Mouse (Mus musculus) thymus, adult 2 months (tissue): ENCODE results near the gene Snapin. TPM values are rescaled to one million over a fixed set of nuclear protein-coding genes. Genes with fewer than 3 reads are reported as not detected.
A peak's percentile ranks its signal among the peaks of the same experiment; 100 is the strongest.

Experiments used
- DNase-seq: peaks from one replicate; pipeline ENCODE4 v3.0.0; 2021
- H3K27ac ChIP-seq: fragments of 200-500 bp; 2 replicates; pipeline ENCODE4 v1.5.1; 2012; ENCODE audit warnings: low read length, control low read depth; ENCODE audit not compliant: control insufficient read depth, insufficient read depth
- H3K27me3 ChIP-seq: fragments of 200-500 bp; 2 replicates; pipeline ENCODE4 v1.6.1; 2012; ENCODE audit warnings: mild to moderate bottlenecking, low read length, moderate library complexity, mixed read lengths; ENCODE audit not compliant: control insufficient read depth, insufficient read depth
- H3K36me3 ChIP-seq: fragments of 200-500 bp; 2 replicates; pipeline ENCODE4 v1.6.1; 2012; ENCODE audit warnings: mild to moderate bottlenecking, low read length, moderate library complexity; ENCODE audit not compliant: control insufficient read depth, insufficient read depth
- H3K4me1 ChIP-seq: fragments of 200-500 bp; replicated peaks from 2 replicates; pipeline ENCODE4 v1.6.1; 2012; ENCODE audit warnings: low read length; ENCODE audit not compliant: control insufficient read depth, insufficient read depth
- H3K4me3 ChIP-seq: fragments of 200-500 bp; 2 replicates; pipeline ENCODE4 v1.5.1; 2012; ENCODE audit warnings: mild to moderate bottlenecking, low read length, control low read depth, moderate library complexity; ENCODE audit not compliant: control insufficient read depth, insufficient read depth
- CTCF ChIP-seq: fragments of 200-500 bp; IDR thresholded peaks from 2 replicates; pipeline ENCODE4 v1.5.1; 2012; ENCODE audit warnings: mild to moderate bottlenecking, control low read depth, low read length, moderate library complexity, borderline replicate concordance; ENCODE audit not compliant: control insufficient read depth, poor library complexity, insufficient read depth; ENCODE audit errors: extremely low read depth
- POLR2A ChIP-seq: fragments of 200-500 bp; IDR thresholded peaks from 2 replicates; pipeline ENCODE4 v1.6.1; 2012; ENCODE audit warnings: mild to moderate bottlenecking, low read length, control low read depth, moderate library complexity; ENCODE audit not compliant: control insufficient read depth, poor library complexity, insufficient read depth; ENCODE audit errors: extremely low read depth
- WGBS: fragments of 180-500 bp; shearing (Covaris S2); methylation state at CpG from one replicate; pipeline ENCODE4 v1.1.7; 2018; 5-methylcytosine and 5-hydroxymethylcytosine counted together
- polyA plus RNA-seq: library from polyadenylated mRNA; depleted of rRNA; stranded (reverse); fragments of >200 nt; gene quantifications from 2 replicates; pipeline ENCODE4 v1.2.3, GENCODE M21; 2012

The Snapin gene
- polyA plus RNA-seq, 1 experiment: 27.8 TPM

DNA sequence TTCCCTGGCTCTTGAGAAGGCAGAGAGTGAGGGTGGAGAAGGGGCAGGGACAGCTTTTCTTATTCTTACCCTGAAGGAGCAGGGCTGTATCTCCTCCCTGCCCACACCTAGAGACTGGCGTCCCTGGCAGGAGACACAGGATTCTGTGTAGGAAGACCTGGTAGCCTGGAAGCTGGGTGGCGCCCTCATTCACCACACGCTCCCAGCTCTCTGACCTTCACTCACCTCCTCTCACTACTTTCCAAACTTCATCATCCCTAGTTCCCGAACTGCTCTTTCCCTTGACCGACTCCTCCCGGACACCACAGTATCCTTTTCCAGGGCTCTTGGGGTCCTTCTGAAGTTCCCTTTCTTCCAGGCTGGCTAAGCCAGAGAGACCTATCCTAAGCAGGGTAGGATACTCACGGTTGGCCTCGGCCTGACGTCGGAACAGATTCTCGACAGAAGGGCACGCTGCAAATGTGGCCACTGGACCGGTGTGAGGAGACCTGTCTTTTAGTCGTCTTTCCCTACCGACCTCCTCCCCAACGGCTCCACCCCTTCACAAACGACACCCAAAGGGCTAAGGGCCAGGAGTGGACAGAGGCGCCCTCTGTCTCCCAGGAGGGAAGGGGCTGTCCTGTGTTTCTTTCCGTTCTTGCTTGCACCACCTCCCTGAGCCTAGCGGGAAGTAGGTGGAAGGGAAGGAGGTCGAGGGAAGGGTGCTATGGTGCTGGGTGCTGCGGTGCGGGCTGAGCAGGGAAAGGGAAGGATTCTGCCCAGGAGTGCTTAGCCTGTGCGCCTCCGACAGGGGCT lies 23.2 kb upstream of the Snapin start, which contains the start of the genes S100a1 and S100a13:
TSS of gene S100a1 (minus strand) at position 597 of the 795 bp plus-strand sequence.
TSS of gene S100a13 (plus strand) at position 640 of the 795 bp plus-strand sequence.
- WGBS: 13% methylated on average over 24 of the region's 25 CpGs
- DNase-seq: peak; percentile 28

DNA sequence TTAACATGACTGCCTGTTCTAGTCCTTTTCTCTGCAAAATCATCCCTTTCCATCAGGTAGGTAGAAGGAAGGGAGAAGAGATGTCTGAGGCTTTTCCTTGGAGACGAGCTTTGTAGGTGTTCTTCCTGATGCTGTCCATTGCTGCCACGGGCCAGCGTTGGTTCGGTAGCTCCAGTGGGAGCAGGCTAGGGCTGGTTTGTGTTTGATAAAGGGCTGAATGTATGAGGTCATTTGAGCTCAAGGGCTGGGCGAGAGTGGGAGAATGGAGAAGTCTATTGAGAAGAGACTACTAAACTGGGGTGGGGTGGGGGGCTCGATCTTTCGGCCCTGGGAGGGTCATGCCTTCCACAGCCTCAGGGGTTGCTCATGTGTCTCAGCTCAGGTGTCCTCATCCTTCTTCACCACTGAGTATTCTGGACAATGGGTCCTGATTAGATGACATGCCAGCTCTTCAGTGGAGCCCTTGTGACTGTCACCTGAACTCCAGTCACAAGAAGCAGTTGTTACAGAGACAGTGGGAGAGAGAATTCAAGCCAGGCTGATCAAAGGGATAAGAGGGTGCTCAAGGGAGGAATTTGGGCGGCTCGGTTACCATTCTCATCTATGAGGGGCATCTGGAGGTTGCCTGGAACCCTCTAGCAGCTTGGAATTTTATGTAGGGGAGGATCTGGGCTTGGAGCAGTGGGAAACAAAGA lies 22.3 kb upstream of the Snapin start:
- no peak overlapping the region for H3K27ac ChIP-seq

More for the DNA sequence above, 23.2 kb upstream of the Snapin start, which contains the start of the genes S100a1 and S100a13:
- Histone ChIP-seq H3K27ac (no peak within 1 kb of the TSS), H3K4me3 (peak within 1 kb of the TSS; percentile 90), H3K4me1 (peaks cover 17% of the 10 kb centered on the region), H3K36me3 (no peaks in the 10 kb centered on the region), H3K27me3 (no peaks in the 10 kb centered on the region)
- no peak for TF ChIP-seq CTCF
- TF ChIP-seq POLR2A: no peak

DNA sequence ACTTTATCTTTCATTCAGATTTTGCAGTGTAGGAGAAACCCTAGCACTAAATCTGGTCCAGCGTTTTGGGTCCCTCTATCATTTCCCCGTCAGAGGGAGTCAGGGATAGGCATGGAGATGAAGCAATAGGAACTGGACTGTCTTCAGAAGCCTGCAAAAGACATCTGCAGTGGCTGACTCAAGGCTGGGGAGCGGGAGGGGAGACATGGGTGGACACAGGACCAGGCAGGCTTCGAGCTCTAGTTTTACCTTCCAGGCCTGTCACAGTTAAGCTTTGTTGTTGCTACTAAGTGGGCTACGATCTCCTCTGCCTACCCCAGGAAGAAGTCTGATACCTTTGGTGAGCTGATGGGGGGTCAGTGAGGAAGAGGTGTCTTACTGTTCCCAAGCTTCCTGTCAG lies 21.4 kb upstream of the Snapin start:
- Histone ChIP-seq H3K27me3 (no peaks in the 10 kb centered on the region), H3K36me3 (peaks cover 1% of the 10 kb centered on the region; the same call in 1 of the 2 replicates), H3K4me3 (no peak overlapping the region), H3K4me1 (peaks cover 17% of the 10 kb centered on the region), H3K27ac (no peak overlapping the region)
- TF ChIP-seq CTCF (no peak), POLR2A (no peak)
- DNase-seq: no peak
- 97% methylated on average over 5 of the region's 5 CpGs for WGBS

More for the DNA sequence above, 22.3 kb upstream of the Snapin start:
- WGBS: 96% methylated on average over 9 of the region's 9 CpGs
- Histone ChIP-seq H3K4me3 (no peak overlapping the region), H3K4me1 (peaks cover 17% of the 10 kb centered on the region), H3K36me3 (no peaks in the 10 kb centered on the region), H3K27me3 (no peaks in the 10 kb centered on the region)
- no peak for TF ChIP-seq POLR2A
- no peak for TF ChIP-seq CTCF
- DNase-seq: no peak

DNA sequence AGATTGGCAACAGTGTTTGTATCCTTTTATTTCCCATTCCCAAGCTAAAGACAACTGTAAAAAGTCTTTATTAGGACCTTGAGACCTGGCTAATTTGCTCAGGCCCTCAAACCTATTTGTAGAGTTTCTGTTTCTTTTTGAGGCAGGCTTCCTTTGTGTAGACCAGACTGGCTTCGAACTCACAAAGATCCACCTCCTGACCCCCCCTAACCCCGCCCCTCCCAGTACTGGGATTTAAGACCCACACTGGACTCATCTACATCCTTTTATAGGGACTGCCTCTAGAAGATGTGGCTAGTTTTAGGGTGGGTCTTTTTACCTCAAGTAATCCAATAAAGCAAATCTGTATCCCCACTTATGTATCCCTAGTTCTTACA lies 18.9 kb upstream of the Snapin start:
- peaks cover 8% of the 10 kb centered on the region; the same call in 1 of the 2 replicates for H3K4me1 ChIP-seq
- TF ChIP-seq CTCF (no peak), POLR2A (no peak)
- DNase-seq: no peak
- no peak overlapping the region for H3K4me3 ChIP-seq
- H3K27me3 ChIP-seq: no peaks in the 10 kb centered on the region
- peaks cover 23% of the 10 kb centered on the region for H3K36me3 ChIP-seq
- 24% methylated on average over 2 of the region's 2 CpGs for whole genome bisulfite sequencing
- no peak overlapping the region for H3K27ac ChIP-seq

DNA sequence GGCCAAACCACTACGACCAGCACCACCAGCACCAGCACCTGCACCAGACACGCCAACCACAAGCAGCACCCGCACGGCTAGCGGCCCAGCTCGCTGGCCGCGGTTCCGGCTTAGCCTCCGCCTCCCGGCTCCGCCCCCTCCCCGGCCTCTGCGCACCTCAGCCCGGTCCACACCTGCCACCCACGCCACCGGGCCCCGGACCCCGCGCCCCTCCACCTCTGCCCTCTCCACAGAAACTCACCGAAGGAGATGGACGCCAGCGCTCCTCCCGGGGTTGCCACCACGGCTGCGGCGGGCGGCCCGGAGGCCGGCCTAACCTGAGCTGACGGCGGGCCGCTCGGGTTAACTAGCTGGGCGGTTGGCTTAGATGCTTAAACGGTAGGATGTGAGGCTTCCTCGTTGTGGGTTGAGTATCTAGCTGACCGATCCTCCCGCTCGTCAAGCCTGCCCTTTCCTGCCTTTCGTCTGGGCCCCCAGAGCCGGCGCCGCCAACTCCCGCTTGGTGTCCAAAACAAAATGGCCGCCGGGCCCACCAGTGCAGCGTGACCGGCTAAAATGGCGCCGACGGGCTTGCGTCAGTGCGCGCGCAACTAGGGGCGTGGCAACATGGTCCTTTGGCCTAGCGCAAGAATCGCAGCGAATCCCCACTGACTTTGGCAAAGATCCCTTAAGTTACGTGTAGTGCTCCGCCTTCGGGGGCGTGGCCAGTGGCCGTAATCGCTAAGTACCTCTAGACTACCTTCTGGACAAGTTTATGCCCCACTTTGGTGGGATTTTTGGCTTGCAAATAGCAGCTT lies 18.3 kb upstream of the Snapin start, which contains the start of gene Chtop:
TSS of gene Chtop (minus strand) at position 549 of the 797 bp plus-strand sequence.
- H3K27ac ChIP-seq: peak within 1 kb of the TSS; percentile 19; the same call in 1 of the 2 replicates
- no peaks in the 10 kb centered on the region for H3K27me3 ChIP-seq
- H3K36me3 ChIP-seq: peaks cover 29% of the 10 kb centered on the region
- DNase-seq: peak; percentile 99
- H3K4me3 ChIP-seq: peak within 1 kb of the TSS; percentile 95
- TF ChIP-seq POLR2A: peak; percentile 53
- 0 out of 2 replicates have a peak, but pooled peaks have one; percentile 14 for TF ChIP-seq CTCF
- under 1% methylated on average over 66 of the region's 66 CpGs for WGBS
- peaks cover 6% of the 10 kb centered on the region; the same call in 1 of the 2 replicates for H3K4me1 ChIP-seq
